21 mouse cellular contexts compared by ENCODE assay signal in genomic region chr4:128405576-128405975, GRCm38 (mm10).
"Had no signal": no experiment of that assay in that cellular context is flagged by ENCODE, and none has a peak within 500 bp of the region (broad histone marks: within the 10 kb centered on the region; RNA-seq: fewer than 3 reads in every experiment).

No protein-coding gene starts in this region.

- H3K9ac ChIP-seq: liver, embryonic 12.5 days; liver, embryonic 15.5 days; midbrain, embryonic 13.5 days; neural tube, embryonic 12.5 days; neural tube, embryonic 15.5 days had no signal

- H3K4me2 ChIP-seq: liver, embryonic 12.5 days; liver, embryonic 15.5 days; midbrain, embryonic 13.5 days; neural tube, embryonic 12.5 days; neural tube, embryonic 15.5 days had no signal

- H3K36me3 ChIP-seq: liver, embryonic 12.5 days; liver, embryonic 15.5 days; neural tube, embryonic 12.5 days had no signal

- H3K27ac ChIP-seq: liver, embryonic 12.5 days; liver, embryonic 15.5 days; macrophage; midbrain, embryonic 13.5 days; neural tube, embryonic 12.5 days; neural tube, embryonic 15.5 days had no signal

- H3K4me1 ChIP-seq: liver, embryonic 12.5 days; liver, embryonic 15.5 days; midbrain, embryonic 13.5 days; neural tube, embryonic 12.5 days had no signal

- DNase-seq: kidney, adult 18-20 months; kidney, adult 9 months; kidney, postnatal 14 days; kidney, postnatal 4 days; layer of hippocampus, postnatal 36 days; lung, adult 18-20 months; lung, postnatal 14 days; right cerebral cortex, adult 18-20 months; right cerebral cortex, postnatal 14 days; right cerebral cortex, postnatal 4 days; thymus, adult 2 months; thymus, postnatal 14 days; thymus, postnatal 4 days had no signal

- H3K4me3 ChIP-seq: liver, embryonic 12.5 days; liver, embryonic 15.5 days; midbrain, embryonic 13.5 days; neural tube, embryonic 12.5 days; neural tube, embryonic 15.5 days had no signal

- H3K27me3 ChIP-seq: liver, embryonic 12.5 days; liver, embryonic 15.5 days; midbrain, embryonic 13.5 days; neural tube, embryonic 12.5 days; neural tube, embryonic 15.5 days had no signal

- ATAC-seq: inflammation-experienced regulatory T-cells, adult 6 months; intestine, embryonic 16.5 days; liver, embryonic 12.5 days; midbrain, embryonic 13.5 days had no signal

- H3K9me3 ChIP-seq: liver, embryonic 15.5 days; midbrain, embryonic 13.5 days; neural tube, embryonic 12.5 days; neural tube, embryonic 15.5 days had no signal
